Comparison of ENCODE assay signal across 8 mouse cellular contexts in genomic region chr14:57060052-57060451, GRCm38 (mm10). TPM values are rescaled to one million over a fixed set of nuclear protein-coding genes. Genes with fewer than 3 reads are reported as not detected.
A peak's percentile ranks its signal among the peaks of the same experiment; 100 is the strongest.
DNase-seq lines count a peak whose midpoint lies in the region; ATAC-seq lines count a peak whose summit lies in the region.

No protein-coding gene starts in this region.

- DNase-seq in T-cell, adult 2 months (ENCODE audit: low spot score) = peak; percentile 25
- peak; percentile 6 for DNase-seq in cerebellum, adult 9-11 months
- peak; percentile 64 to 69 for DNase-seq in frontal cortex, postnatal 25 days (ENCODE audit: low spot score in 2 of 2)
- DNase-seq in induced T-regulatory cell, adult 2 months (ENCODE audit: low read depth) = peak; percentile 75
- DNase-seq in left cerebral cortex, adult 18-20 months (ENCODE audit: low spot score in 2 of 2) = peak; percentile 70 to 72
- peak; percentile 11 for DNase-seq in spleen, adult 12 weeks (ENCODE audit: low spot score)
- peak; percentile 32 for DNase-seq in yolk sac, embryonic 10.5 days (ENCODE audit: low spot score)

- ATAC-seq in megakaryocyte, adult 5-6 weeks (ENCODE audit: poor library complexity, severe bottlenecking) = peak; percentile 40

RNA-seq across cellular contexts. Expression of gene Gja3, which starts 2.2 kb away (rescaled TPM):
- total RNA-seq in left cerebral cortex, adult 18-20 months (2021) = under 1 TPM; 0.12 to 0.26 TPM
- not detected in 2 replicates for total RNA-seq in megakaryocyte, adult 5-6 weeks (2015)
- total RNA-seq in megakaryocyte, adult 5-6 weeks (2017) = not detected in 2 replicates

RNA-seq across cellular contexts. Expression of gene Gjb2, which starts 44.5 kb away (rescaled TPM):
- total RNA-seq in left cerebral cortex, adult 18-20 months (2021) = 10 to 100 TPM; 13.2 to 13.3 TPM
- 0.11 TPM in 1 of 2 replicates, not detected in the other for total RNA-seq in megakaryocyte, adult 5-6 weeks (2015)
- total RNA-seq in megakaryocyte, adult 5-6 weeks (2017) = 0.11 TPM in 1 of 2 replicates, not detected in the other

RNA-seq across cellular contexts. Expression of gene Gm4491, which starts 55.6 kb away (rescaled TPM):
- 1 to 10 TPM in 1 of 2 experiments, under 1 TPM in 1; 0.72 to 1.0 TPM for total RNA-seq in left cerebral cortex, adult 18-20 months (2021)
- not detected in 2 replicates for total RNA-seq in megakaryocyte, adult 5-6 weeks (2015)
- total RNA-seq in megakaryocyte, adult 5-6 weeks (2017) = not detected in 2 replicates

Comparison
In these comparisons a context has a peak if more than half of its experiments do, and no peak if none do; other contexts are left out.
1. Peak in every context shown above with its lines: DNase-seq and ATAC-seq.
2. DNase-seq: peak in every context shown above with its lines; median percentile 75 in induced T-regulatory cell, adult 2 months; 71 in left cerebral cortex, adult 18-20 months; 66 in frontal cortex, postnatal 25 days; 32 in yolk sac, embryonic 10.5 days; 25 in T-cell, adult 2 months; 11 in spleen, adult 12 weeks; 6 in cerebellum, adult 9-11 months.
3. RNA of gene Gjb2, which starts 44.5 kb away (total RNA-seq): 13.2 to 13.3 TPM in left cerebral cortex, adult 18-20 months; 0.11 TPM in megakaryocyte, adult 5-6 weeks; every median in the first group is over 10 times any median in the second.